Mouse (Mus musculus) small intestine, adult 2 months (tissue): Measurements from ENCODE around the gene Trim41. TPM values are rescaled to one million over a fixed set of nuclear protein-coding genes. Genes with fewer than 3 reads are reported as not detected.
A peak's percentile ranks its signal among the peaks of the same experiment; 100 is the strongest.

ENCODE experiments used
- H3K27ac ChIP-seq: fragments of 200-500 bp; 2 replicates; pipeline ENCODE4 v1.5.1; 2012; ENCODE audit warnings: low read depth, low read length, control low read depth, inconsistent platforms; ENCODE audit not compliant: insufficient read depth
- H3K27me3 ChIP-seq: fragments of 200-500 bp; 2 replicates; pipeline ENCODE4 v1.6.1; 2012; ENCODE audit warnings: mild to moderate bottlenecking, moderate library complexity, low read length, inconsistent platforms; ENCODE audit not compliant: control insufficient read depth, insufficient read depth
- H3K36me3 ChIP-seq: fragments of 200-500 bp; 2 replicates; pipeline ENCODE4 v1.6.1; 2012; ENCODE audit warnings: mild to moderate bottlenecking, low read length, control low read depth, inconsistent platforms; ENCODE audit not compliant: control insufficient read depth, insufficient read depth
- H3K4me1 ChIP-seq: fragments of 200-500 bp; 2 replicates; pipeline ENCODE4 v1.6.1; 2012; ENCODE audit warnings: low read length, inconsistent platforms, mixed read lengths; ENCODE audit not compliant: control insufficient read depth, insufficient read depth, insufficient read length
- H3K4me3 ChIP-seq: fragments of 200-500 bp; 2 replicates; pipeline ENCODE4 v1.5.1; 2012; ENCODE audit warnings: low read depth, mild to moderate bottlenecking, control low read depth, inconsistent platforms, low read length, moderate library complexity
- CTCF ChIP-seq: fragments of 200-500 bp; IDR thresholded peaks from 2 replicates; pipeline ENCODE4 v1.5.1; 2012; ENCODE audit warnings: low read depth, mild to moderate bottlenecking, control low read depth, inconsistent platforms, low read length, moderate library complexity, mixed read lengths; ENCODE audit not compliant: insufficient replicate concordance, insufficient read length; ENCODE audit errors: extremely low read depth
- POLR2A ChIP-seq: fragments of 200-500 bp; IDR thresholded peaks from 2 replicates; pipeline ENCODE4 v1.6.1; 2012; ENCODE audit warnings: low read depth, mild to moderate bottlenecking, control low read depth, inconsistent platforms, low read length, moderate library complexity
- WGBS: fragments of 180-500 bp; shearing (Covaris S2); methylation state at CpG from one replicate; pipeline ENCODE4 v1.1.7; 2018; 5-methylcytosine and 5-hydroxymethylcytosine counted together
- polyA plus RNA-seq: library from polyadenylated mRNA; depleted of rRNA; stranded (reverse); fragments of >200 nt; gene quantifications from 2 replicates; pipeline ENCODE4 v1.2.3, GENCODE M21; 2012

Gene Trim41
- polyA plus RNA-seq, 1 experiment = 18.7 TPM

DNA sequence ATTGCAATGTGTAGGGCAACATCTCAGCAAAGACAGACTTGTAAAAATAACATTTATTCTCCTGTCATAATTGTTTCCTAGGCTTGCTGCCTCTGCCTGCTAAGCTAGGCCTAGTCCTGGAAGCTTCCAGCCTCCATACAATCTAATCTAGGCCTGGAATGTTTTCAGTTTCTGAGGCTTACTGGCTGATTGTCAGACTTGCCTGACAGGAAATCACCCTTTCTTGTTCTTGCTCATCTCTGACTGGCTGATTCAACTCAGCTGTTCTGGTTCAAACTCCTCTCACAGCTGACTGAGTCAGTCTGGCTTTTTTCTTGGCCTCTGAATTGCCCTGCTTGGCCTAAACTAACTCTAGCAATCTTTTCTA lies 3.1 kb upstream of the Trim41 start:
- Histone ChIP-seq H3K27me3 (no peaks in the 10 kb centered on the region), H3K27ac (no peak overlapping the region), H3K4me1 (peaks cover 17% of the 10 kb centered on the region), H3K4me3 (no peak overlapping the region), H3K36me3 (no peaks in the 10 kb centered on the region)
- TF ChIP-seq POLR2A (no peak), CTCF (no peak)

DNA sequence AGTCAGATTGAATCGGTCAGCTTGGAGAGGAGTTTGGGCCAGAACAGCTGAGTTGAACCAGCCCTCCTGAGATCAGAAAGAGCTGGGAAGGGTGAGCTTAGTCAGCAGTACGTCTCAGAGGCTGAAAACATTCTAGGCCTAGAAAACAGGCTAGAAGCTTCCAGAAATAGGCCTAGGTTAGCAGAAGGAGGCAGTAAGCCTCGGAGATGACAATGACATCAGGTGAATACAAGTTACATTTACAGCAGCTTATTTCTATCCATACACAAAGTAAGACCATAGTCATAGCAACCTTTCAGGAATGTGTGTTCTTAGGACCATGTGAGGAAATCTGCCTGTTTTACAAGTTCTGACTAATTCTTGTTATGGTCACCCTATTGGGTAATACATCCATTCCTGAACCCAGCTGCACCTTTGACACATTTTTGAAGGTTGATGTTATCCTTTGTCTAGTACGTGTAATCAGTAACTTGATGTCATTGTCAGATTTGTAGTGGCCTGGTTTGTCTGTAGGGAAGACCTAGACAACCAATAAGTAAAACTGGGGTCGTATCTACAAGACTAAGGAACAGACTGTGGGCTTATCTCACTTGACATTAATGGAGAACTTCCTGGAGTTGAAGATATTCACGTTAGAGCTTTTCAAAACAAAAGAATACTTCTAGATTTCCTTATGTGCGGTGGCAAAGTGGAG lies 2.6 kb upstream of the Trim41 start:
- Histone ChIP-seq H3K27ac (no peak overlapping the region), H3K36me3 (no peaks in the 10 kb centered on the region), H3K4me3 (no peak overlapping the region), H3K4me1 (peaks cover 17% of the 10 kb centered on the region), H3K27me3 (no peaks in the 10 kb centered on the region)
- no peak for TF ChIP-seq CTCF
- TF ChIP-seq POLR2A = no peak
- WGBS = 75% methylated on average over 7 of the region's 7 CpGs

DNA sequence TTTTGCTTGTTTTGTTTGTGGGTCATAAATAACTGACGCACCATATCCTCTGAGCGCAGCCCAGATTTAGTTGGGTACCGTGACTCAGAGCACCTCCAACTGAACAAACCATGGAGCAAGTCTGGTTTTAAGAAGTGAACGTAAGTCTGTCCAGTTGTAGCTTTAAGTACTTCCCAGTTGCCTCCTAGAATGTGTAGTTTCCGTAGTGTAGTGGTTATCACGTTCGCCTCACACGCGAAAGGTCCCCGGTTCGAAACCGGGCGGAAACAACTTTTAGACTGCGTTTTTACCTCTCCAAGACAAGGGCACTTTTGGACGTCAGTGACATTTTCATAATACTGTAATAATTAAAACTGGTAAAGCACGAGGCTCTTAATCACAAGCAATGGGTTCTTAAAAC lies 1.2 kb upstream of the Trim41 start:
- WGBS = under 1% methylated on average over 16 of the region's 16 CpGs
- Histone ChIP-seq H3K4me1 (peaks cover 14% of the 10 kb centered on the region), H3K36me3 (0 out of 2 replicates have a peak, but pooled peaks cover under 1% of the 10 kb centered on the region), H3K27ac (peak overlapping the region; percentile 6), H3K27me3 (no peaks in the 10 kb centered on the region), H3K4me3 (no peak overlapping the region)
- TF ChIP-seq POLR2A (no peak; the same call in 1 of the 2 replicates), CTCF (no peak)

DNA sequence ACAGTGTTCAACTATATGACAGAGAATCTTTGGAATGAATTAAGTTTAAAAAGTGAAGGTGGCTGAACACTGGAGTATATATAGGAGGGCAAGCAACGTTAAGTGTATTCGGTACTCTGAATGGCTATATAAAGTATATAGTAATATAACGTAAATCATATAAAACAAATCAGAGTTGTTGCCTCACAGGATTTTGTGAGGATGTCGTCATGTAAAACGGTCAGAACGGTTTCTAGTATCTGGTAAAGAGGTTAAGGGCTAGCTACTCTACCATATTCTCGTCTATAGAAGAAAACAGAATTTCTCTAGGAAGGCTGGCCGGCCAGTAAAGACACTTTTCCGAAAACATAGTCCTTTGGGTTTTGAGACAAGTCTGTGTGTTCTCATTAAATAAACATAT lies 641 bp upstream of the Trim41 start:
- H3K27ac ChIP-seq = peak overlapping the region; percentile 97
- TF ChIP-seq POLR2A (no peak), CTCF (no peak)
- 0 out of 2 replicates have a peak, but pooled peaks cover 2% of the 10 kb centered on the region for H3K36me3 ChIP-seq
- peak overlapping the region; percentile 75 for H3K4me3 ChIP-seq
- no peaks in the 10 kb centered on the region for H3K27me3 ChIP-seq
- under 1% methylated on average over 9 of the region's 9 CpGs for WGBS
- peaks cover 13% of the 10 kb centered on the region for H3K4me1 ChIP-seq

DNA sequence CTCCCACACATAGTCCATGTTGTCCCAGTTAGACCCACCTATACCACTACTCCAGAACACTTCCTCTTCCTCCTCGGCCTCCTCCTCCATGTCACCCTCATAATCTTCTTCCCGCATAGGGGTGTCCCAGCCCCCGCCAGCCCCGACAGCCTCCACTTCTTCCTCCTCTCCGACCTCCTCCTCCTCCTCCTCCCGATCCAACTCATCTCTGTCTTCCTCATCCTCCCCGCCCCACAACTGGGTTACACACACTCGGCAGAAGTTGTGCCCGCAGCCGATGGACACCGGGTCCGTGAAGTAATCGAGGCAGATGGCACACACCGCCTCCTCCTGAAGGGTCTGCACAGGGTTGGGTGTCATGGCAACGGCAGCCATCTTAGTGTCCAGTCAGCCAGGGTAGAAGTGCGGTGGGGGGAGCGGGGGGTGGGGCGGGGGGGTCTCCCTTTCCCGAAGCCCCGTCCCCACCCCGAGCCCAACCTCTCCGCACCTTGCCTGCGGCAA lies 822 bp downstream of the Trim41 start:
- WGBS = 2% methylated on average over 23 of the region's 23 CpGs
- Histone ChIP-seq H3K36me3 (peaks cover 10% of the 10 kb centered on the region), H3K27ac (peak overlapping the region; percentile 38), H3K27me3 (no peaks in the 10 kb centered on the region), H3K4me3 (peak overlapping the region; percentile 81), H3K4me1 (peaks cover 13% of the 10 kb centered on the region)
- TF ChIP-seq CTCF (no peak), POLR2A (no peak)

DNA sequence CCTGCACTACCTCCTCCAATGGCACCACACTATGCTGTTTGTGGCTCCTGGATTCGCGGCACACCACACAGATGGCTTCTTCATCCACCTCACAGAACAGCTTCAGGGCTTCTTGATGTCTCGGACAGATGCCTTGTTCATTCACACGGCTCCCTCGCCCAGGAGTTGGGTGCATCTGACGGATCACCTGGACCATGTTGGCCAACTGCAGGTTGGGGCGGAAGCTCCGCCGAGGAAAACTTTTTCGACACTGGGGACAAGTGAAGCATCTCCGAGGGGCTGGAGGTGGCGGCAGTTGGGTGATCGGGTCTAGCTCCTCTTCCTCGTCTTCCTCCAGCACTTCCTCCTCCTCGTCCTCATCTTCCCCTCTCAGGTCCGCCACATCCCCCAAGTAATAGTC lies 1.3 kb downstream of the Trim41 start:
- TF ChIP-seq CTCF (no peak), POLR2A (no peak)
- Histone ChIP-seq H3K27me3 (no peaks in the 10 kb centered on the region), H3K27ac (peak overlapping the region; percentile 38; the same call in 1 of the 2 replicates), H3K4me3 (peak overlapping the region; percentile 81), H3K36me3 (peaks cover 15% of the 10 kb centered on the region), H3K4me1 (peaks cover 13% of the 10 kb centered on the region)
- WGBS = 47% methylated on average over 16 of the region's 16 CpGs

DNA sequence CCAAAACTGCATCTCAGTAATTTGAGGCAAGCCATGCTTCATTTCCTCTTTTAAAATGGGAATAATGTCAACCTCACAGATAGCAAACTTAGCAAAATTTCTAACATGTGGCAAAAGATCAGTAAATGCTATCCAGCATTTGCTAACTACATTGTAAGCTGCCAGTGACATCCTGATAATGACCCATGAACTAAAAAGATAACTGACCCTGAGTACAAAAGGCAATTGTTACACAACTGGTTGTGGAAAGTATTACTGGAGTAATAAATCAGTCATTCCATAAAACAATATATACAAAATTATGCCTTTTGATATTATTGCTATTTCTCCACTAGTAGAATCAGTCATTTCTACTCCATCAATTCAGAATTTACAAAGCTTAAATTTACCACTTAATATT lies 3.4 kb downstream of the Trim41 start:
- peaks cover 28% of the 10 kb centered on the region for H3K36me3 ChIP-seq
- no peaks in the 10 kb centered on the region for H3K27me3 ChIP-seq
- TF ChIP-seq POLR2A = no peak
- TF ChIP-seq CTCF = no peak
- H3K27ac ChIP-seq = no peak overlapping the region
- no peak overlapping the region for H3K4me3 ChIP-seq
- peaks cover 13% of the 10 kb centered on the region for H3K4me1 ChIP-seq
